Mouse (Mus musculus) left cerebral cortex, postnatal 25 days (tissue): Measurements from ENCODE around the gene Cep152. TPM values are rescaled to one million over a fixed set of nuclear protein-coding genes. Genes with fewer than 3 reads are reported as not detected.
A peak's percentile ranks its signal among the peaks of the same experiment; 100 is the strongest.

ENCODE experiments used
- DNase-seq, 2 experiments: peaks; one replicate each; pipeline ENCODE4 v3.0.0; 2022; ENCODE audit warnings: low spot score in 2 of 2, mixed read lengths in 1 of 2
- intact Hi-C: fragments of 180-260 bp; cut with DNase I; formaldehyde crosslinking; loops from one replicate; pipeline ENCODE4 v1.15.1; 2025
- total RNA-seq, 2 experiments: library from RNA; stranded (reverse); gene quantifications; 2 replicates each; pipeline ENCODE4 v1.2.3; 2021

Cep152 gene
- total RNA-seq: 1 to 10 TPM; 2.0 to 2.5 TPM

DNA sequence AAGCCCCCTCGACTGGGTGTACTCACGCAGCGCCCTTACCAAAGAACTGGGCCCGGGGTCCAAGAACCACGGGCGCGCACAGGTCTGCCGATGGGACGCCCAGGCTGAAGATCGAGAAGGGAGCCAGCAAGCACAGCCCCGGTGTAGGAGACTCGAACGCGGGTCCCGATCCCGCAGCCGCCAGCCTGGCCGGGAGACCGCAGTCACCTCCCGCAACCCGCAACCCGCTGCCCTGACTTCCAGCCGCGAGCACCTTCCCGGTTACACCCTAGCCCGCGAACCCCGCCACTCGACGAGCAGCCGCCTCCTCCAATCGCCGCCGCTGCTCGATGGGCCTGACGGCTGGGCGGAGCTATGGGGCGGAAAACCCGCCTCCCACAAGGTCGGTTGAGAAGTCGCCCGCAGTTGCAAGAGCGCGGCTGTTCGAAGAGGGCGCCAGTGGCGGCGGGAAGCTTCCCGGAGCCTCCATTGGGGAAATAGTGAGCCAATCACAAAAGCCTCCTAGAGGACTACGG, at the start of gene Cep152:
Cep152 (minus strand) TSS at position 277 of the 515 bp plus-strand sequence.
- intact Hi-C loops: no loop called here

DNA sequence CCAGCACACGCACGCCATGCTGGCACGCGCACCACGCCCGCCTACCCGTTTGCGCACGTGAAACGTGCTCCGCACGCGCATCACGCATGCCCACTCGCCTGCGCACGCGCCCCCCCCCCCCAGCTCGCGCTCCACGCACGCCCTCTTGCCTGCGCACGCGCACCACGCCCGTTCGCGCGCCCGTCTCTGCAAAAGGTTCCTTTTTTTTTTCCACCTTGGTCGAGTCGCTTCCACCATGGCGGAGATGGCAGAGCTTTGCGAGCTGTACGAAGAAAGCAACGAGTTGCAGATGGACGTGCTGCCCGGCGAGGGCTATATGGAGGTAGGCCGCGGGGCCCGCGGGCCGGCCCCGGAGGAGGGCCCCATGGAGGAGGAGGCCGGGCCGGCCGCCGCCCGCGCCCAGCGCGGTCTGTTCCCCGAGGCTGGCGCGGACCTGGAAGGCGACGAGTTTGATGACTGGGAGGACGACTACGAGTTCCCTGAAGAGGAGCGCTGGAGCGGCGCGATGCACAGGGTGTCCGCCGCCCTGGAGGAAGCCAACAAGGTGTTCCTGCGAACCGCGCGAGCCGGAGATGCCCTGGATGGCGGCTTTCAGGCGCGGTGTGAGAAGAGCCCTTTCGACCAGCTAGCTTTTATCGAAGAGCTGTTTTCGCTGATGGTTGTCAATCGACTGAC, 48.2 kb upstream of the Cep152 start, which contains the start of gene Eid1:
Eid1 (plus strand) TSS at position 139 of the 675 bp plus-strand sequence.
- peak; percentile 84 to 87 for DNase-seq
- intact Hi-C loops: loop anchor here (5.0 kb wide), 1 partner anchor 49 kb away; the partner anchor contains the start of gene Shc4

More for the DNA sequence above, at the start of gene Cep152:
- DNase-seq: peak; percentile 96 to 98

DNA sequence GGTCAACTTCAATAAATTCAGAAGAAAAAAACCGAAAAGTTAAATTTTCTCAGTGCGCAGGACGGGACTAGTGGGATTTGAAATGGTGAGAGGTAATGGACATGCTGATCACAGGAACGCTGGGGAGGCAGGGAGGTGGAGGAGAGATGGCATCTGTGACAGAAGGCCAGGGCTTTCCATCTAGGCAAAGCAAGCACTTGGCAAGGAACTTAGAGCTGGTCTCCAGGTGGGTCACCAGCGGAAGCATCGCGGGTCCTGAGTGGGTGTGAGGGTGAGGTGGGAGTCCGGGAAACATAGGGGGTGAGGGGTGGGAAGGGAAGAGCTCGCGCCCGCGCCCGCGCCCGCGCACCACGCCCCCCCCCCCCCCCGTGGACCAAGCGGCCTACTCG, 47.6 kb upstream of the Cep152 start:
- peak in 1 of 2 experiments; percentile 60 for DNase-seq
- intact Hi-C loops: loop anchor here (5.0 kb wide), 1 partner anchor 50 kb away; the partner anchor contains the start of gene Shc4

DNA sequence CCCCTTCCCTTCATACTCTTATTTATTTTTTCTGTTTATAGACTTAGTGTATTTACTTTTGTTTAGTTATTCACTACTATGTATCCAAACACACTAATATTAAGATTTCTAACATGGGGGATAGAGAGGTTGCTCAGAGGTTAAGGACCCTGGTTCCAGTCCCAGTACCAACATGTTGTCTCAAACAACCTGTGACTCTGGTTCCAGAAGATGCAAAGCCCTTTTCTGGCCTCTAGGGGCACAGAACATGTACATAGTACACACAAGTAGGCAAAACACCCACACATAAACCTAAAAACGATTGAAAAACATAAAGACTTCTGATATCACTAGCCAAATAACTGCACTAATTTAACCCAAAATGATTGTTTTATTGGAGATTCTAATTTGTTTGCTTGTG, 45.9 kb upstream of the Cep152 start:
- intact Hi-C loops: loop anchor here (5.0 kb wide), 1 partner anchor 51 kb away; the partner anchor contains the start of gene Shc4
- no peak for DNase-seq

DNA sequence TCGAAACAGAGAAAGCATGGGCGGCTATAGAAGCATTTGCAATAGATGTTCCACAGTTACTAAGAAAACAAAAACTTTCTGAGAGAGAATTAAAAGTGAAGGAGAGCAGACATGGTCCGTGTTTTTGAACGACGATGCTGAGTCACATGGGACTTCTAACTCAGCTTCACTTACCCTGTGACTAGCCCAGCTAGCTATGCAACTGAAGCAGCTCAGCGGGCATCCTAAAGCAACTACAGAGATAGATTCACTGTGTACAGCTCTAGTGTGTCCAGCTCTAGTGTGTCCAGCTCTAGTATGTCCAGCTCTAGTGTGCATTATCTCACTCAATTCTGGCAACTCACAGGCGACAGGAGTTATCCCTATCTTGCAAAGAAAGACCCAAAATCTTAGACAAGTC, 42.8 kb upstream of the Cep152 start:
- no peak for DNase-seq
- intact Hi-C loops: loop anchor here (10.0 kb wide), 2 partner anchors 187 to 857 kb away; partner anchors contain the start of genes Cops2 and Galk2

DNA sequence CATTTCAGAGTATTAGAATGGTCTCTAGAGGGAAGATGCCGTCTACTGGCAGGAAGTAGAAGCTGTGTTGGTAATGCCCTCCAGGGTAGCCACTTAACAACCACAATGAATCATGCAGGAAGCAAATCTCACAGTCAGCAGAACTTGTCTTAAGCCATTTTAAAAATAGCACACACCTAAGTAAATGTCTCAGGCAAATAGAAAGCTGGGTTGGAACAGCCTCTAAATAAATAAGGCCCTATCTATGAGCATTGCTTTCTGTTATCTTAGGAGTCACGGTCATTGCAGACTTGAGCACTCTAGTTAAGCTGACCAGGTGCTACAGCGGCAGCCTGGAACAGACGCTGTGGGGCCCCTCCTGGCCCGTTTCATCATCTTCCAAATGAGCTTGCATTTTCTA, 42.3 kb upstream of the Cep152 start:
- no peak for DNase-seq
- intact Hi-C loops: loop anchor here (10.0 kb wide), 2 partner anchors 188 to 858 kb away; partner anchors contain the start of genes Cops2 and Galk2

DNA sequence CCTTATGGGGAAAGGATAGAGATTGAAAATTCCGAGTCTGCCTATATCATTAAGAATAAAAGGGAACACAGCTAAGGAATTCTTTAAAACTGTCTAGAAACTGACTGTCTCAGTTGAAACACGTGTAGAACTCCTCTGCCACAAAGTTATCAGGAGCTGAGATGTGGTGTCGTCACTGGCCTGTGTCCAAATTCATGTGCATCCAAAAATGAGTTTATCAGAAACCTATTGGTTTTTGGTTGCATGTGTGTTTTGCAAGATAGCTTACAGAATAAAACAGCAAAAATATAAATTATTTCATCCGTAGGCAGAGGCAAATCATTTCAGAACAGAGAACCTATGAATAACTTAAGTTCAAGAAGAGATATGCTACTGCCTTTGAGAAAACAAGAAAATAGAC, 41.8 kb upstream of the Cep152 start:
- DNase-seq: no peak
- intact Hi-C loops: loop anchor here (10.0 kb wide), 2 partner anchors 188 to 858 kb away; partner anchors contain the start of genes Cops2 and Galk2

DNA sequence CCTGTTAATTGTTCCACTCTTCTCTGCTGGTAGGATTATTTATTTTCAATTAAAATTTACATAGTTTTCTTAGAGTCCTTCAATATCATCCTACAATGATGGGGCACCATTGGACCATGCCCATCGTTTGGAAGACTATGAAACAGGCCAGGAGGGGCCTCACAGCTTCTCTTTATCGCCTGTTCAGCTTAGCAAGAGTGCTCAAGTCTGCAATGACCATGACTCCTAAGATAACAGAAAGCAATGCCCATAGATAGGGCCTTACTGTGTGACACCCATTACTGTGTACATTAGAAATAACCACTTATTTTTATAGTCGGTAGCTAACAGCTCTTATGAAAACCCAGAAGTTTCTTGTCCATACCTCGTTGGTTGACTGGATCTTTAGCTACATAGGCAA, 41.0 kb upstream of the Cep152 start:
- no peak for DNase-seq
- intact Hi-C loops: loop anchor here (10.0 kb wide), 2 partner anchors 189 to 859 kb away; partner anchors contain the start of genes Cops2 and Galk2

DNA sequence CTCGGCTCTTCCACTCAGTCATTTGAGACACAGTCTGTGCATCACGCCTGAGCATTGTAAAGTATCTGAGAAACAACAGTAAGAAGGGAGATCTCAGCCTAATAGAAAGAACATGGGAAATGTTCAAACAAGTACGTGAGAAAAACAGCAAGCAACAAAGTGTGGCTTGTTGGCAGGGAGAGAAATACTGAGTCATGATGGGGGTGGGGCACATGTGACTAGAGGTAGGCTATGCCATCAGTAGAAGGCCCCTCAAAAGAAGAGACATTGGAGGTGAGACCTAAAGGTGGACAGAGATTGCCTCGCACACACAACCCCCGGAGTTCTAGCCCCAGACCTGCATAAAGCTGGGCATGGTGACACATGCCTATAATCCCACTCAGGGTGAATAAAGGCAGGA, 40.3 kb upstream of the Cep152 start:
- intact Hi-C loops: loop anchor here (10.0 kb wide), 2 partner anchors 190 to 860 kb away; partner anchors contain the start of genes Cops2 and Galk2
- DNase-seq: no peak

DNA sequence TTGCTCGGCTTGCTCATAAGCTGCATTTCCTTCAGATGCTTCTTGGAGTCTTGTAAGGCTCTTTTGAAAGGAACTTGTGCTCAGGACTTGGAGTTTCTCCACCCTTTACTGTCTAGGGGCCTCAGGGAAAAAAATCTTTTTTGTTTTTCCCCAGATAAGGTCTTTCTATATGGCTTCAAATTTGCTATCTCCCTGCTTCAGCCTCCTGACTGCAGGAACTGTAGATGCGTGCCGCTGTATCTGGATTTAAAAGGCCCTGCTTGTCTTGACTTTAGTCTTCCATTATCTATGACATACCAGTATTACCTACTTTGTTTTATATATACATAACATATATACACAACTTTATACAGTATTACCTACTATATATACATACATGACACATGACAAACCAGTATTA, 37.6 kb upstream of the Cep152 start:
- DNase-seq: no peak
- intact Hi-C loops: loop anchor here (10.0 kb wide), 2 partner anchors 192 to 862 kb away; partner anchors contain the start of genes Cops2 and Galk2

DNA sequence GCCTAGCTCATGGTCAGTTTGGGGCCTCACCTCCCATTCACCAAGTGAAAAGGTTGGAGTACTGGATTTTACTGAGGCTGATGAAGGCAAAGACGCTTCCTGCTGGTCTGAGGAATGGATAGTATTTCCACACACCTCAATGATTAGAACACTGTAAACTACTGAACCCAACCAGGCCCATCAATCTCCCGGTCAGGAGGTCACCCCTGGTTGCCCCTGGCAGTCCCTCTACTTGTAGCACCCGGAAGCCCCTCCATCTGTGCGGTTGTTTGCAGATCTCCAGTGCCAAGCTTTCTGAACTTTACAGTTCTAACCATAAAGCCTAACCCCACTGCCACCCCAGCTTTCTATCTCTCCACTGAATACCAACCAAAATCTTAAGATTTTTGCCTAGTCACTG, 36.2 kb upstream of the Cep152 start:
- intact Hi-C loops: loop anchor here (10.0 kb wide), 2 partner anchors 194 to 864 kb away; partner anchors contain the start of genes Cops2 and Galk2
- DNase-seq: no peak

DNA sequence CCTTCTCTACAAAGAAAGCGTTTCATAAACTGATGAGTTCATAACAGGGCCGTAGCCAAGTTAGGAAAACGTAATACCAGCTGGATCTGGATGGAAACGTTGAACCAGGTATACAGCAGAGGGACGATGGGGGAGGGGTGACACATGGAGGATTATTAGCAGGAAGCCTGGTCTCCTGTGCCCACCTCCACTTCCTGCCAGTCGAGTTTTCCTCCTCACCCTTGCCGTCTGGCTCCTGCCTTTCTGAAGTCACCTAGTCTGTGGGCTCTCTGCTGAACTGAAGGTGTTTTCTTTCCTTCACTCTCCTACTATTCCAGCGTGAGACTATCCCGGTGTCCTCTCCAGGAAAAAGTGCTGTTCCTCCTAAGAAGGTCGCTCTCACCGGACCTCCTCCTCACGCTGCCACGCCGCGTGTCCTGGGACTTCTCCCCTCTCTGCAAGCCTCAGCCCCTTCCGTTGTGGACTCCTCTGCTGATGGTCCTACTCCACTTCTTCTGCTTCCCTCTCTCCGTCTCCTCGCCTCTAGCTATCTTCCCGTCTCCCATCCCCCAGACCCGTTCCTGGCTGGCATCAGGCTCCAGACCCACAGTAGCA, 35.7 kb upstream of the Cep152 start:
- DNase-seq: no peak
- intact Hi-C loops: loop anchor here (1.0 to 10.0 kb wide), 4 partner anchors 26 to 864 kb away; partner anchors contain the start of genes Cops2 and Galk2

DNA sequence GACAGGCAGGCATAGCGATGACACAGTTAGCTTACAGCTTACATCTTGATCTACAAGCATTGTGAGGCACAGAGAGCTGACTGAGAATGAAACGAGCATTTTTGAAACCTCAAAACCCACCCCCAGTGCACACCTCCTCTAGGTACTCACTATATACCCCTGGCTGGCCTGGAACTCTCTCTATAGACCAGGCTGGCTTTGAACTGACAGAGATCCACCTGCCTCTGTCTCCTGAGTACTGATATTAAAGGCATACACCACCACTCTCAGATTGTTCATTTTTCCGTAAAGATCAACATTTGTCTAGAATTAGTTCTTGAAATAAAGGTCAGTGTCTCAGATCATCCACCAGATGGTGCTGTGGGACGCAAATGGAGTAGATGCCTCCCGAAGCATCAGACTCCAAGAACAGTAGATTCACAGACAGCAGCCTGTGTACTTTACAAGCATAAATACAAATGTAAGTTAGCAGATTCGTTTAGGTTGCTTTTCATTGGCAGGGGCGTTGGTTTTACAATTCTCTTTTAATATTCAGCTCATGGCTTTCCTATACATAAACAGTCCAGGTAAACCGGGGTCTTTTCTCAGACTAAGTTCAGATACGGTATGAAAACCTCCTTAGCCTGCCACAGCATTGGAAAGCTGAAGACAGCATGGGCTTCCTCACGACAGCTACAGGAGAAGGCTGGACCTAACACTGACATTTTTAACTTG, 35.1 kb upstream of the Cep152 start:
- peak; percentile 72 to 79 for DNase-seq
- intact Hi-C loops: loop anchor here (1.0 to 10.0 kb wide), 4 partner anchors 26 to 865 kb away; partner anchors contain the start of genes Cops2 and Galk2

DNA sequence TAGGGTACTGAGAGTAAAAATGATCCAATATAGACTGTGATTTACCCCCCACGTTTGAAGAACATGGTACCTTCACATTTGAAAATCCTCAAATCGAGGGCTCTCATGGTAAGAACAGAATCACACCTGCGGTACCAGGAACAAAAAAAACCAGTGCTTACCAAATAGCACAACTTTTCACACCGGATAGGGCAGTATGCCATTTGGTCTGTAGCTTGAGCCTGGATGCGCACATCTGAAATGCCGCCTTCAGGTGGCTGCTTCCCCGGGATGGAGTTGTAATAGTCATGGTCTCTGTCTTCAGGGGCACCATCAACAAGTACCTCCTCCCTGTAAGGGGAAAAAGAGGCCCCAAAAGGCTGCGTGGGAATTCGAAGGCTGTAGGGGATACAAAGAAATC, 30.5 kb upstream of the Cep152 start:
- intact Hi-C loops: no loop called here
- no peak for DNase-seq

DNA sequence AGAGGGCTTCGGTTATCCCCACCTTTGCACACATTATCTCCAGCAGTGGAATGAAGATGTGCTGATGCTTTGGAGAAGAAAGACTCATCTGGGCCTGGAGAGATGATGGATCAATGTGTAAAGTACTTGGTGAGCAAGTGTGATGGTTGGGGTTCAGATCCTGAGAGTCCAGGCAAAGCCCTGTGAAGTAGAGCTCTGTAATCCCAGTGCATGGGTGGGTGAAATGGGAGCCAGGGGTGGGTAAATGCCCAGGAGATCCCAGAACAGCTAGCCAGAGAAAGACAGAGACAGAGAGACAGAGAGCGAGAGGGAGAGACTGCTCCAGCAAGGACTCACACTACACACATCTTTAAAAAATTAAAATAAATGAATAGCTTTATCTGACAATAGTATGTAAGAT, 28.4 kb upstream of the Cep152 start:
- intact Hi-C loops: no loop called here

DNA sequence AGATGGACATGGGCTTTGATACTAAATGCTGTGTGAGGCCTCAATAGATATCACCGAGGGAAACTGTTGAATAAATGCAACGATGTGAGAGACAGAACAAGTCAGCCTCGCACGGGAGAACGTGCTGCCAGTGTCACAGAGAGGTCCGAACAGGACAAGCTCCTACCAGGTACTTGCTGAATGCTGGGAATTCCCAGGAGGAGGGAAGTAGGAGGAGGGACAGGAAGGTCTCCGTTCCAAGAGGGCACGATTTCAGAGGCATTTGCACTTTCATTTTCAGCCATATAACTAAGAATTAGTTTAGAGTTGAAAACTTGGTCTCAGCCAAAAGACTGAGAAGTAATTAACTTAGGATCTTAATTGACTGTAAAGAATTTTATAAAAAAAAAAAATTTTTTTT, 26.6 kb upstream of the Cep152 start:
- DNase-seq: no peak
- intact Hi-C loops: no loop called here

More for the DNA sequence above, 28.4 kb upstream of the Cep152 start:
- no peak for DNase-seq

DNA sequence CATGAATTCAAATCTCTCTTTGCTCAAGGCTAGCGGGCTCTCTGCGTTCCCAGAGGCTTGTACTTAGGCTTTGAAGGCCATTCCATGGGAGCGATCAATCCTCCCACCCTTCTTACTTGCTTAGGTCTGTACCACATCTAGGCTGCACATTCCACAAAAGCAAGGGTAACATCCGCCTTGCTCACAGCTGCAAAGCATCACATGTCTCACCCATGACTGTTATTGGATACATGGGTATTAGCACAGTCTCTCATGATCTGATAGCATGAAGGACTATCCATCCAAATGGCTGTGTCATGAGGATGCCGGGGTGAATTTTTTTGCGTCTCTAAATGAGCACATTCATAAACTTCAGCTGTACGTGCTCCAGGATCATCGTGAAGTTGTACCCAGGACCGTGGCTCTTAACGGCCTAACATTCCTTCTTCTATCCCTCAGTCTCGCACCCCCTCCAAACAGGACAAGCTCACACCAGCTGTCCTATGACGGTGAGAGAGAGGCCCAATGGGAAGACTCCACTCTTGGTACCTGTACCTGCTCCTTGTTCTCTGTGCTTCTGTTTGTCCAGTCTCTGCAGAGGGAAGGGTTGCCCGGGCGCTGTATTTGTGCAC, 25.9 kb upstream of the Cep152 start:
- intact Hi-C loops: no loop called here
- DNase-seq: no peak

DNA sequence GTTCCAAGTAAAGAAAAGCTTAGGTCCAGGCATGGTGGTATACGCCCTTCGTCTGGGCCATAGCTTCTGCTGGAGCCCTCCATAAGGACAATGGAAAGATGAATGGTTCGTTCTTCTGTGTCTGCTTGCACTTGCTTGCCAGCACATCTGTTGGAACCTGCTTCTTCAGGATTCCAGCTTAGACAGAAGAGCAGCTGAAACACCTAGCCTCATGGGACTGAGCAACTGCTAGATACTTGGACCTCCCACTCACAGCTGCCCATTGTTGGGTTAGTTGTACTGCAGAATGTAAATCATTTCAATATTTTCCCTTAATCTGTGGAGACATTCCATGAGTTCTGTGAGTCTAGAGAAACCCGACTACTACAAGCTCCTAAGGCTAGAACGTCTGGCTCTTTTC, 25.1 kb upstream of the Cep152 start:
- intact Hi-C loops: no loop called here
- DNase-seq: no peak

DNA sequence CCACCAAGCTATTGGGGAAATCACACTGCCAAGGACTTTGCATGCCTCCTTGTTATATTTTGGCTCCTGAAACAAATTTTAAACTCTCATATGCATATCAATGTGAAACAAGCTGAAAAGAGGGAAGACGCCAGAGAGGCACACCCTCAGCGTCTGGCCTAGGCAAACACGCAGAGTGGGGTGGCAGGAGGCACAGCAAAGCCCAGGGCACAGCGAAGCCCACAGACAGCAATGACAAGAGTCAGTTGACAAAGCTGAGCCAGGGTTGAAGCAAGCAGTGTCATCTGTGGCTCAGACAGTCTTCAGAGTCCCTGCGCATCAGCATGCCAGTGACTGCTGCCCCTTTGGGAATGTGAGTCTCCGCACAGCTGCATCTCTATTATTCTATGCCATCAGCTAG, 20.0 kb upstream of the Cep152 start:
- no peak for DNase-seq
- intact Hi-C loops: no loop called here
